Mouse (Mus musculus): ENCODE data around the gene Dalrd3.
"Not testable (repeated sequence)": the region's sequence is repeated elsewhere in the genome, so short reads cannot be mapped to it uniquely, and the experiment has no call there.

The Dalrd3 gene

GRCm38 (mm10) chr9:108573774-108574690, 4.3 kb downstream of the Dalrd3 start:
- peak; percentile 63 for DNase-seq

DNA sequence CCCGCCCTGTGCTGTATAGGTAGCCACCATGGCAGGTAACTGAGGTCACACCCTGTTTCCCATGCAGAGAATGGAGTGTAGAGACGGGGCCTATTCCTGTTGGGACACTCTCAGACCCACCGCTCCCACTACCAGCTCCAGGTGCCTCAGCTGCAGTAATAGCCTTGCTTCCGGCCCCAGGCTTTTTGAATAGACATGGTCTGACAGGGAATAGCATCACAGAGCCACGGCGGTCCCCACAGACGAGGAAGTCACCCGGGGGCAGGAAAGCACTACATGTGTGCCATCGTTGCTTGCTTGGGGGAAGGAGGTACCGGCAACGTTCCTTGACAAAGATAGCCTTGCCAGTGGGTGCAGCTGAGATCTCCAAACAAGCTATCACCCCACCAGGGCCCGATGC, 5.2 kb downstream of the Dalrd3 start:
- no peak for DNase-seq

GRCm38 (mm10) chr9:108575321-108576297, 5.9 kb downstream of the Dalrd3 start:
- no peak for DNase-seq

GRCm38 (mm10) chr9:108577025-108577424, 7.3 kb downstream of the Dalrd3 start:
- no peak for DNase-seq

DNA sequence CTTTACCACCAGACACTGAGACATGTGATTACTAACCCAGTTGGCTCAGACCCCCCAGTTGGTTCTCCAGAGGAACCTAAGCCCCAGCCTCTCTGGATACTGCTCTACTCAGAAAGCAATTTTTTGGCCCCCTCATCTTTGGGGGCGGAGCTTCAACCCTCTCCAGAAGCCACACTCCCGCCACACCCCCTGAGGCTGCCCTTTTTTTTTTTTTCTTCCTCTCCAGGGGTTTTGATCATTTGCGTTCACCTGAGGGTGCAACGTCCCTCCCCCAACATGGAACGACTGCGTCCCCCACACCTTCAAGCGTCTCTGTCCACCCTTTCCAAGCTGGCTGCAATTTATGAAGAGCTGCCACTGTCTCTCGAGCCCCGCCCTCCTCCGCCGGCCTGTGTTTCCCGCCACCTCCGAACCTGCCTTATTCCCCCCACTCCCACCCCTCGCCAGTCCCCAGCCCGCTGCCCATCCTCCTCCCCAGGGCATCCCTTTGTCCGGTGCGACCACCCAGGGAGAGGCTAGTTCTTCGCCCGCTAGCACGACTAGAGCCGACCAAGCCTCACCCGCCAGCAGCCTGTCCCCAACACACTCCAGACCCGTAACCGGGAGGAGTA, 8.4 kb downstream of the Dalrd3 start:
- DNase-seq, result no peak

- DNase-seq, result peak; percentile 94
Measured at GRCm38 (mm10) chr9:108578545-108579343, 9.1 kb downstream of the Dalrd3 start, which contains the start of gene Wdr6. TSS of gene Wdr6 (minus strand) at chr9:108578739.

GRCm38 (mm10) chr9:108579344-108579690, 9.6 kb downstream of the Dalrd3 start:
- DNase-seq, result no peak

- DNase-seq, result peak; percentile 77
Measured at GRCm38 (mm10) chr9:108587571-108588180, 18.0 kb downstream of the Dalrd3 start.

GRCm38 (mm10) chr9:108589229-108589628, 19.5 kb downstream of the Dalrd3 start:
- DNase-seq, result no peak

GRCm38 (mm10) chr9:108591462-108591861, 21.8 kb downstream of the Dalrd3 start:
- DNase-seq, result no peak

DNA sequence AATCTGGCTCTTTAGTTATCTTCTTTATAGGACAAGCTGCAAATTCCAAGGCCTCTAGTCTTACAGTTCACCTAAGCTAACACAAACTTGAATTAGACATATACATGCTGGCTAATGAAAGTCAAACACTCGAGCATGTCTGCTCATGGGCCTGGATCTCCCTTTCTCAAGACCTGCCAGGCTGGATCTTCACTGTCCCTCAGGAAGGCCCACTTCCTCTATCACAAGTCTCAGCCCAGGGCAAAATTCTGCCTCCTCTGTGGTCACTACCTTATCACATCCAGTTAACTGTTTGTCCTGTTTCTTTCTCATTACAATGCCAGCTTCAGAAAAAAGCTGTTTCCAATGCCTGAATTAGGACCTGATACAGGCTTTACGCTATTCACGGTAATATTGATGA, 24.7 kb downstream of the Dalrd3 start:
- DNase-seq, result no peak

- DNase-seq, result peak; percentile 81
Measured at GRCm38 (mm10) chr9:108596998-108597764, 27.5 kb downstream of the Dalrd3 start, which contains the start of gene P4htm. TSS of gene P4htm (minus strand) at chr9:108597667.

DNA sequence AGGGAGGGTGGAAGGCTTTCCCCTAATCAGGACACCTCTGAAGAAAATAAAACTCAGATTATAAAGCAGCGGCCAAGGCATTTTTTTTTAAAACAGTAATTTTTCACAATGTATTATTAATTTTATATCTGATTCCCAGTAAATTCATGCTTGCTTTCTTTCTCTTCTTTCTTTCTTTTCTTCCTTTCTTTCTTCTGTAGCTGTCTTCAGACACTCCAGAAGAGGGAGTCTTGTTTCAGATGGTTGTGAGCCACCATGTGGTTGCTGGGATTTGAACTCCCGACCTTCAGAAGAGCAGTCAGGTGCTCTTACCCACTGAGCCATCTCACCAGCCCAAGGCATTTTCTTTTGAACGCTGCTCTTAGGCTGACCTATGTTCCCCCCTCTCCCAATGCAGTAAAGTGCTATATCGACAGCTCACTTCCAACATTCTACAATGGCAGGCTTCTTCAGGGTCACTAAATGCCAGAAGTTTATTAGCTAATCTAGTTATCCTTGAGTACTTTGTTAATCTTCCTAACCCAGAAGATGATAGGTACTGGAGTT, 29.4 kb downstream of the Dalrd3 start:
- DNase-seq, result no peak

GRCm38 (mm10) chr9:108600011-108600410, 30.3 kb downstream of the Dalrd3 start:
- no peak for DNase-seq

DNA sequence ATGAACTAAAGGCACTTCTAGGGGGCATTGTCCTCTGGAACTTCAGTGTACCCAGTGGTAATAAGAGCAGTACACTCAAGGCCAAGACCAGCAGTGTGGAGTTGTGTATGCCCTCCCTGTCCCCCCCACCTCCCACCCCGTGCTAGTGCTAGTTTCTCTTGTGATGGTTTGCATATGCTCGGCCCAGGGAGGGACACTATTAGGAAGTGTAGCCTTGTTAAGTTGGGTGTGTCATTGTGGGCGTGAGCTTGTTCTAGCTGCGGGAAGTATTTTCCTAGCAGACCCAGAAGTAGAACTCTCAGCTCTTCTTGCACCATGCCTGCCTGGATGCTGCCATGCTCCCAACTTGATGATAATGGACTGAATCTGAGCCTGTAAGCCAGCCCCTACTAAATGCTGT, 32.3 kb downstream of the Dalrd3 start:
- DNase-seq, result no peak

DNA sequence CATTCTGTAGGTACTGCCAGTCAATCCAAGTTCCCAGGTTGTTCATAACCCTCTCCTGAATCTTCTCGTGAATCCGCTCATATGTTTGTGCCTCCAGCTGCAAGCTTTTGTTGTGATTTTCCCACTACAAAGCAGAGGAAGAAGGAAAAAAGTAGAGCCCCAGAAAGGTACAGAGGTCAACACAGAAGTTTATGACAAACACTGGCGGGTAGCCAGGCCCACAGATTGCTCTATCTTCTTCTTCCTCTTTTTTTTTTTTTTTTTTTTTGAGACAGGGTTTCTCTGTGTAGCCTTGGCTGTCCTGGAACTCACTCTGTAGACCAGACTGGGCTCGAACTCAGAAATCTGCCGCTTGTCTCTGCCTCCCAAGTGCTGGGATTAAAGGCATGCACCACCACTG, 38.2 kb downstream of the Dalrd3 start:
- DNase-seq, result not testable (repeated sequence)

GRCm38 (mm10) chr9:108608889-108609288, 39.2 kb downstream of the Dalrd3 start:
- DNase-seq, result no peak

DNA sequence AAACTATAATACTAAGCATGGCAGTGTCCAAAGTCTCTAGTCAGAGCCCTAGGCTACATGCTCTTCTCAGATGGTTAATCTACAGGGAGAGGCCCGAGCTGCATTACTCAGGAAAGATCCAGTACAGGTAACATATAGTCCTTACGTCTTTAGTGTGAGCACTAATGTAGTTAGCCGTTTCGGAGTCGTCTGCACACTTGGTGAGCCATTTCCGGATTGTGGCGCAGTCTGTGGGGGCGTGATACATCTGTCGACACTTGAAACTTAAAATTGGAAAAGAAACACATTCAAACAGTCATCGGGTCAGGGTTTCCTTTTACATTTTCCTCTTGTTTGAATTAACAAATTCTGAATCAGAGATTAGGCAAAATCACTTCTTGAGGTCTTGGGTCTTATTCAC, 41.8 kb downstream of the Dalrd3 start:
- DNase-seq, result no peak

DNA sequence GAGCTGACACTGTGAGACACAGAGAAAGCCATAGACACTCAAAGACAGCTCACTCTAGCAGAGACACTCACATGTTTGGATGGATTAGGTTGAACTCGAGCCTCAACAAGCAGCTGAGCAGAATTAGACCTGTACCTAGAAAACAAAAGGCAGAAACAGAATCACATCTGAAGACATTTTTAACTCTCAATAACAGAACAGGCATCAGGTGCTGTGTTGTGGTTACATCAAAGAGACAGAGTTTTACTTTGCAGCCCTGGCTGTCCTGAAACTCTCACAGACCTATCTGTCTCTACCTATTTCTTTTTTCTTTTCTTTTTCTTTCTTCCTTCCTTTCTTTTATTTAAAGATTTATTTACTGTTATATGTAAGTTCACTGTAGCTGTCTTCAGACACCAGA, 47.6 kb downstream of the Dalrd3 start:
- DNase-seq, result no peak

All from right cerebral cortex, postnatal 14 days (tissue).